Mouse (Mus musculus) midbrain, embryonic 11.5 days (tissue): ENCODE data around the gene Rnf182. TPM values are rescaled to one million over a fixed set of nuclear protein-coding genes. Genes with fewer than 3 reads are reported as not detected.

ENCODE experiments used
- ATAC-seq: fragments of 200-750 bp; cut with Nextera tagmentation; 2 replicates; pipeline ENCODE4 v1.8.0; 2017; ENCODE audit warnings: moderate TSS enrichment, moderate library complexity; ENCODE audit not compliant: low FRiP score
- DNase-seq: peaks from one replicate; pipeline ENCODE4 v3.0.0; 2015; ENCODE audit warnings: low spot score; ENCODE audit errors: missing footprints
- H3K27ac ChIP-seq: fragments of 300-500 bp; sonication (generic); 2 replicates; pipeline ENCODE4 v1.5.1; 2014; ENCODE audit warnings: low read depth, low read length
- H3K27me3 ChIP-seq: fragments of 300-500 bp; sonication (generic); 2 replicates; pipeline ENCODE4 v1.6.1; 2014; ENCODE audit warnings: mild to moderate bottlenecking, low read length, moderate library complexity, mixed read lengths; ENCODE audit not compliant: control insufficient read depth, insufficient read depth
- H3K36me3 ChIP-seq: fragments of 300-500 bp; sonication (generic); 2 replicates; pipeline ENCODE4 v1.6.1; 2014; ENCODE audit warnings: mild to moderate bottlenecking, low read length, moderate library complexity, mixed read lengths; ENCODE audit not compliant: control insufficient read depth, insufficient read depth
- H3K4me1 ChIP-seq: fragments of 300-500 bp; sonication (generic); 2 replicates; pipeline ENCODE4 v1.6.1; 2014; ENCODE audit warnings: low read length; ENCODE audit not compliant: control insufficient read depth, insufficient read depth
- H3K4me2 ChIP-seq: fragments of 300-500 bp; sonication (generic); 2 replicates; pipeline ENCODE4 v1.6.1; 2014; ENCODE audit warnings: mild to moderate bottlenecking, moderate library complexity
- H3K4me3 ChIP-seq: fragments of 300-500 bp; sonication (generic); 2 replicates; pipeline ENCODE4 v1.5.1; 2014; ENCODE audit warnings: low read depth, low read length
- H3K9ac ChIP-seq: fragments of 300-500 bp; sonication (generic); 2 replicates; pipeline ENCODE4 v1.6.1; 2014; ENCODE audit warnings: low read length
- H3K9me3 ChIP-seq: fragments of 300-500 bp; sonication (generic); 2 replicates; pipeline ENCODE4 v1.6.1; 2016; ENCODE audit warnings: low read length; ENCODE audit not compliant: control insufficient read depth
- WGBS: fragments of 180-500 bp; shearing (Covaris S2); extraction: QIAGEN DNeasy Blood & Tissue Kit; methylation state at CpG from one replicate; pipeline ENCODE4 v1.1.7; 2014; 5-methylcytosine and 5-hydroxymethylcytosine counted together
- polyA plus RNA-seq: library from polyadenylated mRNA; unstranded; fragments of >200 nt; fragmentation: Nextera tagmentation; extraction: Ambion mirVana; gene quantifications from 2 replicates; pipeline ENCODE4 v1.2.1, GENCODE M21; 2014

Rnf182 gene
- polyA plus RNA-seq, 1 experiment from 2014 or later, result 7.7 TPM

- Histone ChIP-seq H3K4me2 (no peak overlapping the region), H3K36me3 (no peaks in the 10 kb centered on the region), H3K9ac (no peak overlapping the region), H3K27me3 (no peaks in the 10 kb centered on the region), H3K9me3 (no peaks in the 10 kb centered on the region), H3K4me3 (no peak overlapping the region), H3K4me1 (no peaks in the 10 kb centered on the region), H3K27ac (no peak overlapping the region)
- ATAC-seq (no peak), DNase-seq (no peak)
- 82% methylated on average over 6 of the region's 6 CpGs for WGBS
Observed at GRCm38 (mm10) chr13:43666920-43667319, 51.4 kb downstream of the Rnf182 start.

DNA sequence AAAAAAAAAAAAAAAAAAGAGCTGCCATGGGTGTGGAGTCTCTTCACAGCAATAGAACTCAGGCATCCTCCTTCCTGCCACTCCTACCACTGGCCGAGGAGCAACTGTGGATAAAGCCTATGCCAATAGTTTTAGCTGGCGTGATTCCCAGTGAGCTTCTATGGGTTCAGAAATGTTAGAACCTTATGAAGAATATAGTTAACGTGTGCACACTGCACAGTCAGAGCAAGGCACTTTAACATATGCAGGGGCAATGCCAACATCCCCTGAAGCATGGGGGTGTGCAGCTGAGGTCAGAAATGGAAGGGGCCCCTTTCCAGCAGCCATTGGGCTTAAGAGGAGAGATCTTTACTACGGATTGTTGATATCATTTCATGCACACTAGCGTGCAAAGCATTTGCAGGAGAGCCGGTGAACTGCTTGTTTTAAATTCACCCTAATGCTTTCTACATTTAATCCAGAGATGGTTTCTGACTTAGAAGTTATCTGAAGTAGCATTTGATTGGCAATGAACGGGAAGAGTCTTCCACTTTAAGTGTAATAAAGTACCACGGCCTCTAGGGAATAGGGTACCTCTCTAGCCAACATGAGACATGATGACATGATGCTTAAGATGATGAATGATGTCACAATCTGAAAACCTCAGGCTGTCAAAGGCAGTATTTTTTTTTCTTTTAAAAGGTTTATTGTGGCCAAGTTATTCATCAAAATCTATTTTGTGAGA lies 61.8 kb downstream of the Rnf182 start:
- H3K4me2 ChIP-seq, result no peak overlapping the region
- no peak overlapping the region for H3K4me3 ChIP-seq
- DNase-seq (no peak), ATAC-seq (no peak)
- H3K27ac ChIP-seq, result no peak overlapping the region
- 91% methylated on average over 8 of the region's 8 CpGs for WGBS
- no peaks in the 10 kb centered on the region for H3K9me3 ChIP-seq
- no peaks in the 10 kb centered on the region for H3K27me3 ChIP-seq
- H3K4me1 ChIP-seq, result no peaks in the 10 kb centered on the region
- no peaks in the 10 kb centered on the region for H3K36me3 ChIP-seq
- H3K9ac ChIP-seq, result no peak overlapping the region

DNA sequence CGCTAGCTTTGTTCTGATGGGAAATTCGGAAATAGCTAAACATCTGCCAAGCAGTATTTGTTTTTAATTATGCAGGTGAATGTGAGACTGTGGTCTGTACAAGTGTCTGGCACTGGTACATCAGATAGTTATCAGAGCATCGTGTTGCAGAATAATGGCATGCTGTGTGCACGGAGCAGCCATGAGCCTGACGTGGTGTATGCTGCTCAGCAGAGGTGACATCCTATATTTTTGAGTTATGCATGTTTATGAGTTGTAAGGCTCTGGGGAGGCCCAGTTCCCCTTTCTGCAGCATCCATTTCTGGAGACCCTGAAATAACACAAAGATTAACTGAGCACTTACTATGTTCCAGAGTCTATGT lies 62.4 kb downstream of the Rnf182 start:
- no peaks in the 10 kb centered on the region for H3K36me3 ChIP-seq
- ATAC-seq (no peak), DNase-seq (no peak)
- WGBS, result 92% methylated on average over 5 of the region's 5 CpGs
- no peak overlapping the region for H3K4me2 ChIP-seq
- no peaks in the 10 kb centered on the region for H3K9me3 ChIP-seq
- no peaks in the 10 kb centered on the region for H3K27me3 ChIP-seq
- H3K4me1 ChIP-seq, result no peaks in the 10 kb centered on the region
- H3K4me3 ChIP-seq, result no peak overlapping the region
- no peak overlapping the region for H3K27ac ChIP-seq
- no peak overlapping the region for H3K9ac ChIP-seq

DNA sequence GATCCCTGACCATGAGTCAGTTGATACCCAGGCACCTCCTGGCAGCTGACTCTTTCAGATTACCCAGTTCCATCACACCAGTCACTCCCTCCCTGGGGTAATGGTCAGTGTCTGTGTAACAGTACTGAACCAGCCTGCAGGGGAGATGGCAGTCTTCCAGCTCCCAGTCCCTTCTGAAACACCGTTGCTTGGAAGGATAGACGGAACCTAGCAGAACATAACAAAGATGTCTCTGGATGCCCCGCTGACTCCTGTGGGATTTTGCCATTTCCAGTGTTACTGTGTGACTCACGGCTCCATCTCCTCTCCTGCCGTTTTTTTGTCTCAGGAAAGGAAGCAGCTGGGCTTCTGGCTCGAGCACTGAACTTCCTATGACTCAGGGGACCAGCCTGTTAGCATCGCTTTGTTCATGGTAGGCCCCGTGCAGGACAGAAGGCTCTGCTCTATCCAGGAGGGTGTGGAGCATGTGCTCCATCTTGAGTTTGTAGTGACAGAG lies 69.0 kb downstream of the Rnf182 start:
- Histone ChIP-seq H3K4me3 (no peak overlapping the region), H3K4me2 (no peak overlapping the region), H3K27me3 (no peaks in the 10 kb centered on the region), H3K4me1 (no peaks in the 10 kb centered on the region), H3K9me3 (no peaks in the 10 kb centered on the region), H3K9ac (no peak overlapping the region), H3K36me3 (no peaks in the 10 kb centered on the region), H3K27ac (no peak overlapping the region)
- 60% methylated on average over 8 of the region's 8 CpGs for WGBS
- ATAC-seq (no peak), DNase-seq (no peak)

- no peaks in the 10 kb centered on the region for H3K4me1 ChIP-seq
- DNase-seq, result peak; percentile 59
- no peaks in the 10 kb centered on the region for H3K36me3 ChIP-seq
- no peaks in the 10 kb centered on the region for H3K27me3 ChIP-seq
- H3K9me3 ChIP-seq, result no peaks in the 10 kb centered on the region
- no peak for ATAC-seq
- no peak overlapping the region for H3K27ac ChIP-seq
- H3K4me2 ChIP-seq, result no peak overlapping the region
- no peak overlapping the region for H3K4me3 ChIP-seq
- no peak overlapping the region for H3K9ac ChIP-seq
- WGBS, result 87% methylated on average over 10 of the region's 10 CpGs
Observed at GRCm38 (mm10) chr13:43688065-43688464, 72.6 kb downstream of the Rnf182 start.

- DNase-seq (peak; percentile 86), ATAC-seq (no peak)
- Histone ChIP-seq H3K4me2 (no peak overlapping the region), H3K36me3 (no peaks in the 10 kb centered on the region), H3K27ac (no peak overlapping the region), H3K9me3 (no peaks in the 10 kb centered on the region), H3K4me1 (no peaks in the 10 kb centered on the region), H3K4me3 (no peak overlapping the region), H3K27me3 (no peaks in the 10 kb centered on the region), H3K9ac (no peak overlapping the region)
- WGBS, result 67% methylated on average over 3 of the region's 3 CpGs
Observed at GRCm38 (mm10) chr13:43691755-43692154, 76.2 kb downstream of the Rnf182 start.

DNA sequence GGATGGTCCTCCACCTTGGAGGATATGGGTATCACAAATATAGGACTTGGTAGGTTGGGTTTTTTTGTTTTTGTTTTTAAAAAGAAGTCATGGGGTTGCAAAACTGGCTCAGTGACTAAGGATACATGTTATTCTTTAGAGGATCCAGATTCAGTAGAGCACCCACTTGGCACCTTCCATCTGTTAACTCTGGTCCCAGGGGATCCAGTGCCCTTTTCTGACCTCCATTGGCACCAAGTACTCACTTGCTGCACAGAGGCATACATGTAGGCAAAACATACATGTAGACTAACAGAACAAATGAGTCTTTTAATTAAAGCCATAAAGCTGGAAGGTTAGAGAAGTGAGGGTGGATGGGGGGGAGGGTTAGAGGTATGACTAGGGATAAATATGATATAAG lies 80.0 kb downstream of the Rnf182 start:
- no peak overlapping the region for H3K9ac ChIP-seq
- no peak for ATAC-seq
- peak; percentile 4 for DNase-seq
- H3K9me3 ChIP-seq, result no peaks in the 10 kb centered on the region
- H3K4me2 ChIP-seq, result no peak overlapping the region
- no peaks in the 10 kb centered on the region for H3K4me1 ChIP-seq
- H3K36me3 ChIP-seq, result no peaks in the 10 kb centered on the region
- H3K27me3 ChIP-seq, result no peaks in the 10 kb centered on the region
- H3K27ac ChIP-seq, result no peak overlapping the region
- H3K4me3 ChIP-seq, result no peak overlapping the region

DNA sequence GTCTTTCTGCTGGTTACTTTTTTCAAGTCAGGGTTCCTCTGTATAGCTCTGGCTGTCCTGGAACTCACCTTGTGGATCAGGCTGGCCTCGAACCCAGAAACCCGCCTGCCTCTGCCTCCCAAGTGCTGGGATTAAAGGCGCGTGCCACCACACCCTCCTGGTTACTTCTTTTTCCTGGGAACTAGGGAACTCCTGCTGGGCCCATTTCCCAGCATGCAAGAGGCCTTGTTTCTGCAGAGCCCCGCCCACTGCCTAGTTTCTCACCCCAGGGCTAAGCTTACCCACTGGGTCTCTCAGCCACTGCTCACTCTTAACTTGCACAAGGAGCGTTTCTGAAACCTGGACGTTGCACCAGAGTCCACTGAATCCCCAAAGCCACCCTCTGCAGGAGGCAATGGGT lies 80.5 kb downstream of the Rnf182 start:
- Histone ChIP-seq H3K36me3 (no peaks in the 10 kb centered on the region), H3K4me2 (no peak overlapping the region), H3K9me3 (no peaks in the 10 kb centered on the region), H3K9ac (no peak overlapping the region), H3K4me1 (no peaks in the 10 kb centered on the region), H3K27me3 (no peaks in the 10 kb centered on the region), H3K27ac (no peak overlapping the region), H3K4me3 (no peak overlapping the region)
- ATAC-seq (no peak), DNase-seq (peak; percentile 51)
- 86% methylated on average over 7 of the region's 7 CpGs for WGBS

GRCm38 (mm10) chr13:43698506-43698905 lies 83.0 kb downstream of the Rnf182 start:
- Histone ChIP-seq H3K4me2 (no peak overlapping the region), H3K27me3 (no peaks in the 10 kb centered on the region), H3K4me3 (no peak overlapping the region), H3K9ac (no peak overlapping the region), H3K9me3 (no peaks in the 10 kb centered on the region), H3K27ac (no peak overlapping the region), H3K36me3 (no peaks in the 10 kb centered on the region), H3K4me1 (no peaks in the 10 kb centered on the region)
- ATAC-seq, result no peak
- DNase-seq, result no peak
- WGBS, result 91% methylated on average over 6 of the region's 7 CpGs
